Mouse (Mus musculus) natural killer cell, adult 2 months (primary cell): ENCODE results near the gene Kat6b.

Source experiments
- DNase-seq, 2 experiments: peaks; one replicate each; pipeline ENCODE4 v3.0.0; 2022; ENCODE audit warnings: low spot score in 2 of 2

Gene Kat6b

DNA sequence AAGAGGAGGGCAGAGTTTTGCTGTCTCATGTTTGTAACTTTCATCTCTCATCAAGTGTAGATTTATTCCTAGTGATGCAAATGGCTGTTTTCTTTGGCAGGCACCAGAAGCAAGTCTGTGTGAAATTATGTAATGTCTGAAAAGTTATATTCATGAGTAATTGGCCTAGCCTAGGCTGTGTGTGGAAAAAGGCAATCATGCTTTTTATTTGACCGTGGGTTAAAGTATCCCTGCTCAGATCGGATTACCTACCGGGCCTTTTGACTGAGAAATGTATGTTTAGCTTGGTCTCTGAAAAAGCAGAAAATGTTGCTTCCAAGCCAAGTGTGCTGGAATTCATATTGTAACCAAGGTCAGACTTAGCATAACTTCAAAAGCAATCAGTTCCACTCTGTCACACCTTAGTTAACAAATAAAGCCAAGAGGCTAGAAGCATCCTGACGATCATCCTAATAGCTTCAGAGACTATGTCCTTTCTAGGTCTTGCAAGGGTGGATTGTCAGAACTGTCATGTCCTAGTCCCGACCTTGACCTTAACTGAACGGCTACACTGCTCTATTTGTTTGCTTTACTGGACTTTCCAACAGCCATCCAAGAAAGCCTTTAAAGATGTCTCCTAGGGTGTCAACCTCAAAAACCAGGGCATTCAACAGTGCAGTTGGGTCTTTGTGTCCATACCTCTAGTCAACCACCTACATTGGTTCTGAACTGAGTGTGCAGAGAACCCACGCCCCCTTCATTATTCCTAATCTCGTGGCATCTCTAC, 111.9 kb downstream of the Kat6b start:
- no peak for DNase-seq

DNA sequence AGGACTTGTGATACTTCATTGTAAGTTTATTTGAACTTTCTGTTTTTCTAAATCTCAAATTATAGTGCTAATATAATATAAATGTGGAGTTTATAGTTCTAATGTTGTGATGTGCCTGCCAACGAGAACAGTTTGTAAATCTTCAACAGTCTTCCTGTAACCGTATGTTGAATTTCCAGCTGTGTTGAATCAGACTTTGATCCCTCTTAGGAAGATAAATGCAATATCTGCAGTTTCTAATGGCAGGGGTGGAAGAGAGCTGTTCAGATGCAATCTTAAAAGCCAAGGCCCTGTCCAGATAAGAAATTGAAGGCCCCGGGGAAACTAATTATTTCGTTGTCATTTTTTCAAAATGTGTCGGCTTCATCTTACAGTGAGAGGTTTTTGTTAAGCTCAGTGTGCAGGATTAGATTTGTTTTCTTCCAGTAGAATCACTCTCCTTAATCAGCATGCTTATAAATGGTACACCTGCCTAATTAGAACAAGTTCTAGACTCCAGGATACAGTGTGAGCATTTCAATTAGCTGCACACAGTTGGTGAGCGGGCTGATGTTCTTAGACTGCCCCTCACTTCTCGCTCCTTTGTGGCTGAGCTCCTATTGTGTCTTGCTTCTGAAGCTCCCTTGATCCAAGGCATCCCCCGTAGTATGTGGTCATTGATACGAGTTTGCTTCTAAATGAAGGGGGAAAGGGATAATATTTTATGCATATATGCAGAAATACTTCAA, 118.4 kb downstream of the Kat6b start:
- no peak for DNase-seq

DNA sequence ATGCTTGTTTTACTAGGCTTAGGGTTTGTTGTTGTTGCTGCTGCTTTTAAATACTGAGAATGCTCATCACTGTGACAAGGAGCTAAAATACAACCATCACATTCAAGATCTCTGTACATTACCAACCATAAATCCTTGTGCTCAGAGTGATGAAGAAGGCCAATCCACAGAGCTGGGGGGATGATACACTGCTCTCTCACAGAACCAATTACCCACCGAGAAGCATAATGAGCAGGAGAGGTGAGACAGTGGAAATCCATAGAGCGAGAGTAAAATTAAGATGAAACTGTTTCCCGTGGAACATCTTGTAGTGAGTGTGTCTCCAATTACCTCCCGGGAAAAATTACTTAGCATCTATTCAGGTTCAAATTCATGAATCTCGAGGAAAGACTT, 118.9 kb downstream of the Kat6b start:
- no peak for DNase-seq

DNA sequence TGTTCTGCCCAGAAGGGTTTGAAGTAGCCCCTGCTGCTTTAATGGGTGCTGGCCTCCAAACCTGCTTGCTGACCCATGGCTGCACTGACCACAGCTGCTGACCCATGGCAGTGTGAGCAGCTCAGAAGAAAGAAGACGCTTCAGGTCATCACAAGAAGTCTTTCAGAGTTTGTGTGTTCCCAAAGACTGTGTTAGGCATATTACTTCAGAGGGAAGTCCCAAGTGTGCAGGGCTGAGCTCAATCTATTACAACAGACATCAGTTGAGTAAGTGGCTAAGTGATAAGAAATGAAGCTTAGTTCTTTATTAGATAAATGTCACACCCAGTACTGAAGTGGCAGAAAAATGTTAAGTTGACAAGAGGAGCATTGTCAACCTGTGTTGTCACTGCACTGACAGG, 119.4 kb downstream of the Kat6b start:
- no peak for DNase-seq

DNA sequence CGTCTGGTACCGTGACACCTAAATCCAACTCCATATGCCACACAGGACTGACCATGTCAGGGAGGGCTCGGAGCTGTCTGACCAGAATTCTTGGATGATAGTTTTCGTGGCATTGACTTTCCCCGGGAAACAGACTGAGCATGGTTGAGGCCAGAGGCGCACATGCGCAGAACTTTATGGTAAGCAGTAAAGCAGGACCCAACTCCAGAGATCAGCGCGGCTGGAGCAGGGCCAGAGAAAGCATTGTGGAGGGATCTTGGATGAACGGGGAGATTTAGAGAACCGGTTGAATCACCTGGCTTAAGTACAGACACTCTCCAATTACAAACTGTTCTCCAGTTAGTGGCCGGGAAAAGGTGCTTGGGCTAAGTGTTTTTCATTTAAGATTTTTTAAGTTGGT, 120.9 kb downstream of the Kat6b start:
- no peak for DNase-seq

DNA sequence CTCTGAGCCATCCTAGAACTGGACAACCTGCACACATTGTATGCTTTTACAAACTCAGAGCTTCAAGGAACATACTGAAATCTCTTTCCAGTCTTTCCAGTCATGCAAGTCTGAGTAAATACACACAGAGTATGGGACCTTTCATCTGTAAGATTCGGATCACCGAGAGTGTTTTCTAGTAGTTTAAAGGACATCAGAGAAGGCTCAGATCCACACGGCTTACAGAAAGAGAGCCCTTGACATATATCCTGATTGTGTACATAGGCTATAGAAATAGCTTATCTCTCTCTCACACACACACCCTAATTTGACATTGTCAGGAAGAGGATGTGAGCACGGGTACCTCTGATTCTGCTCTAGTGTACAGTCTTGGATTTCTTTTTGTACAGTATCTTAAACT, 121.7 kb downstream of the Kat6b start:
- DNase-seq: no peak

DNA sequence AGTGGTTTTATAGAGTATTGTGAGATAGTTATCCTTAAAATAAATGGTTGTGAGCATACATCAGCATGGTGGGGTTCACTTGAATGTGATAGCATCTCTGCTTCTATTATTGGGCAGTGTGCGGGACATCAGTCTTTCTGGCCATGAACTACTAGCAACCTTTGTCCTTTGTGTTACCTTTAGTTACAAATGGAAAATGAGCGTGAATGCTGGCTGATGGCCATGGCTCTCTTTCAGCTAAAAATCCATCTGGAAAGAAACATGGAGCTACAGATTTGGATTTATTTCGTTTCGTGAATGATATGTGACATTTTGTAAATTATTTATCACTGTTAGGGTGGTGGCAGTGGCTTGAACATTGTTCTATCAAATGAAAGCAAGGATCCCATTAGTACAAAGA, 126.5 kb downstream of the Kat6b start:
- no peak for DNase-seq

DNA sequence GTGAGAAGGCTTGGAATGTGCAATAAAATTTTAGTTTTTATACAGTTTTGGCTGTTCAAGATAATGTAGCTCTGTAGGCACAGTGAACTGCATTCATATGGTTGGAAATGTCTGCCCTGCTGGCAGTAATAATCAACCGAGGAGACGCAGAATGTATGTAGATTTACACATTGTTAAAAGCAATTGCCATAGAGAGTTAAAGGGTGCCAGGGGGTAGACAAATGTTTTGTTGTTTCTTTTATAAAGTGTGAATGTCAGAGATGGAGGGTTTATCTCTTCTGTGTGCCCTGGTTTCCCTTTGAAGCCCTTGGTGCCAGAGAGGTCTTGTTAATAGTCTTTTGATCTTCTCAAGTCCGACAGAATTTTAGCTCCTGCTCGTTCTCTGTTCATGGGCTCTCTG, 127.7 kb downstream of the Kat6b start:
- no peak for DNase-seq

DNA sequence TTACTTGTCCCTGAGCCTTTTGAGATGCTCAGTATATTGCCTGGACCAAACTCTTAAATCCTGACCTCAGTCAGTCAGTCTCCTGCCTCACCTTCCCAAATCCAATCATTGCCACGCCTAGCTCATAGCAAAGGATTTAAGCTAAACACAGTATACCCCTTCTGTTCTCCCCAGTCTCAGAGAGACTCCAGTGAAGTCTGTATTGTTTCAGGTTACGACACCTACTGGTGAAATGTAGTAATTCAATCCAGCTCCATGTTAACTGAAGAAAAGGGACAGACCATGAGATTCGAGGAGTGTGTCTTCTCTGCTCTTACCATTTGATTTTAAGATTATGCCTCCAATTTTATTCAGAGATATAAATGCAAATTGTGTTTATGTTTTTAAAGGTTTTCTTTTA, 129.0 kb downstream of the Kat6b start:
- DNase-seq: peak in 1 of 2 experiments; percentile 5

DNA sequence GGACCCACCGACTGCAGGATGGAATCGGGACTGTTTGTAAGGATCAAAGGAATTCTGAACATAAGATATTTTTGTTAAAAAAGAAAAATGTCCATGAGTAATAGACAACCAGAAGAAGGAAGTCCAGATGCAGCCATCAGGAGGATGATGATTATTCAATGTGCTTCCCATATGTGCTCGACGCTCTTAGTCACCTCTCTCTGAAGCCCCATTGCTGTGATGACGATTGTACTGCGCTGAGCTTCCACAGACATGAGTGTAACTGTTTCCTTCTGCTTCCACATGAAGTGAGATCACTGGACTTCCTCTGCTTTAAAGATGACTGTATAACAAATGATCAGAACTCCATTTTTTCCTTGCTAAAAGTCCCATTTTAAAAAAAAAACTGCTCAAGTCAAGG, 131.8 kb downstream of the Kat6b start:
- DNase-seq: no peak

DNA sequence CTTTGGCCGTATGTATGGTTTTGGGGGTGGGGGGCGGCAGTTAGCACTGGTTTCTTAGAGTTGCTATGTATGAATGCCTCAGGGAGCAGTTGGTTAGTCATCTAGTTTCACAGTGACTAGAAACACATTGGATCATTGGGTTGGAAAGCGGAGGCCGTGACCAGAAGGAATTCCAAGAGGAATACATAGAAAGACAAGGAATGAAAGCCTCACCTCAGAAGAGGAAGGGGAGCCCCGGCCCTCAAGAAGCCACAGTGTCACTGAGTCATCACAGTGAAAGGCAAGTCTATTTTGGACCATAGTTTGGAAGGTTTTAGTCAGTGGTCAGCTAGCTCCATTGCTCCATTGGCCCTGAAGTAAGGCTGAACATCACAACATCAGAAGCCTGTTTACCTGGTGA, 132.9 kb downstream of the Kat6b start:
- DNase-seq: no peak

DNA sequence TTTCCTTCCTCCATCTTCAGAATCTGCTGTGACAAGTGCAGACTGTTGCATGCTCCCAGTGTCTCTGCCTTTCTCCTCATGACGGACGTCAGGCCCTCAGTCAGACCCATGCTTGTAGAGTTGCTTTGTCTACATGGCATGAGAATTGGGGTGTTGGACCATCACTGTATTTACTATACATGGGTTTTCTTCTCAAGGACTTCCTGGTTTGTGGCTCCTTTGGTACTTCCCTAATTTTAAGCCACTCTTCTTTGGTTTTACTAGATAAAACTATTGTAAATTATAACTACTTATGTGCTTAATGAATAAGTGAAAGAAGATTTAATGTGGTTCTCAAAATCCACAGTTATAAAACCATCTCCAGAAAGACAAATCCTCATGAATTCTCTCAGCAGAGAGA, 134.6 kb downstream of the Kat6b start:
- no peak for DNase-seq

DNA sequence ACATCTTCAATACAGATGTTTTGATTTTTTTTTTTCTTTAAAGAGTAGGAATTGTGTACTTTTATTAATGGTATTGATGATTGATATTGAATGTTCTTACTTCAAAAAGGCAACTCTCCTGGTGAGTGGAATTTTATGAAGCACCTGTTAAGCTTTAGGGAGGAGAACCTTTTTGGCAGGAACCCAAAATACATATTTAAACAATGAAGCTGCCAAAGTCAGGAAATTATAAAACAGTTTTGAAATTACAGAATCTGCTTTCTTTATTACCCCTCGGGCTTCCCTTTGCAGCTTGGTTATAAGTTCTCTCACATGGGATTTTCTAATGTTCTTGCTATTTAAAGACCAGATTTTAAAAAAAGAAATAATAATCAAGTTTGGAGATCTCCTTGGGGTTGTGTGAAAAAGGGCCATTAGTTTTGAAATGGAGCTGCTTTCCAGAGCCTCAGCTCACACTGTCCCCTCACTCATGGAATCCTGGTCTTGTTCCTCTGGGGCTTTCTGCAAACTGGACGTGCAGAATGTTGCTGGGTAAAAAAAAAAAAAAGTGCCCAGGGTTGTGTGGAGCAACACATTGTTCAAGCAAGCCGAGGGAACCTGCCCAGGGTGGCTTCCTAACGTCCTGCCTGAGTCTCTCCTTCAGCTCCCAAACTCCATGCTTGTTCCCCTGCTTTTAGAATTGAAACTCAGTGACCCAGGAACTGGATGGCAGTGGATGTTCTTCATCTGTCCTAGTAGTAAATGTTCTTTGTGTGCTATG, 136.2 kb downstream of the Kat6b start:
- DNase-seq: no peak

DNA sequence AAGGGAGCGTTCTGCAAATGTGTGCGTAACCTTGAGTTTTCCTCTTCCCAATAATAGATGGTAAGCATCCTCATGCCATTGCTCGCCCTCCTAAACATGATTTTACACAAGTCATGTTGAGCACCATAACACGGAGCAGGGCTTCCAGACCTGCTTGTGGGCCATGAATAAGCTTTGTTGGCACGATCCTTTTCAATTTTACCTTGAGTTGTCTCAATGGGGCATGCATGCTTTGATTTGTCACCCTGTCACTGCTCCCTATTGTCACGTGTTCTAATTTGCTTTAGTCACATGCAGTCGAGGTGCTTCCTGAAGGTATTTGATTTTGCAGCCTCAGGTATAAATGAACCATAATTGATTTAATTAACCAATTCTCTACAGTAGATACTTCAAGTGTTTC, 138.7 kb downstream of the Kat6b start:
- no peak for DNase-seq

DNA sequence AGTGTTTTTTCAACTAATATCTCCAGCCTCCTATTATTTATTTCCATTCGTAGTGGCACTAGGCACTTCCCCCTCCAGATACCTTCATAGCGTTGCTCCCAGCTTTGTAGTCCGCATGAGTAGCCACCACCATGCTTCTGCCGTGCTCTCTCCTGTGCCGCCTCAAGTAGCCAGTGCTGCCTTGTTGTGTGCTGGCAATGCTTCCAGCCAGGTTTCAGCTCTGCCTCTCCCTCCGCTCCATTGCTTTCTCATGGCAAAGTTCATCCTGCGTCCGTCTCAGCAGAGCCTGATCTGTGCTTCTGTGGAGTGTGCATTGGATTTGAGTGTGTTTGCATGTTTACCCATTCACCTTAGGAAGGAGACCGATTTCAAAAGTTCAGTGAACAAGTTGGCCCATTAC, 144.7 kb downstream of the Kat6b start:
- no peak for DNase-seq

DNA sequence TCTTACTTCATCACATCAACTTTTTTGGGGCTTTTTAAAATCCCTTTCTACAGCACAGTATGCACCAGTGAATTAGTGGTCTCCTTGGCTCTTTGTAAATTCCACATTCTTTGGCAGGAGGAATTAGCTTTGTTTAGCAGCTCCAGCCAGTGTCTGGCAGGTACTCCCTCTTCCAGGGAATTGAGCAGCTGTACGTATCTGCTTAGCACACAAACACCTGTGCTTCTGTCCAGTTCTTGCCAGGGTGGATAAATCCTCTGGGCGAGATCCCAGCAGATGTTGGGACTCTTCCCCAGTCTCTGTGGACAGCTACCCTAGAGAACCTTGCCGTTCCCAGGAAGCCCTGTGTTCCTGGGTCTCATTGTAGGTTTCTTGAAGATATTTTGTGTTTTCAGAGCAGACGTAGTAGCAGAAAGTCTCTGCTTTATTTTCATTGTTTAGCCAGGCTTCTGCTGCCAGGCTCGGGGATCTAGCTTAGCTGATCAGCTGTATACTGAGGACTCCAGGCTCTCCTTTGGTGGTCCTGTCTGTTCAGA, 150.5 kb downstream of the Kat6b start:
- DNase-seq: no peak

DNA sequence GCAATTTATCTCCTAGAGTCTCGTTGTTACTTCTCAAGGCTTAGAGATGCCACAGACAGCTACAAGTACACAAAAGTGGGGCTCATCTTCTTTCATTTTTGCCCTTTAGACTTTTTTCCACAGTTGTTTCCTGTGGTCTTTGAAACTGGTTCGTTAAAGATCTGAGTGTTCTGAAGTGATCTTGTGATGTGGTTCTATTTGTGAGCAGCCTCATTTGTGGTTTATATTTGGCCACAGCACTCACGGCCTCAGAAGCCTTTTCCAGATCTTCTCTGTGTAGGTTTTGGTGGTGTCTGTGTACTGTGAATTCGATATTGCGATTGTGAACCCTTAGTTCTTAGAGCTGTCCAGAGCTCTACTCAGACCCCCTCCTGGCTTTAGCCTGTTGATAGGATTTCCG, 155.3 kb downstream of the Kat6b start:
- peak; percentile 6 to 20 for DNase-seq

DNA sequence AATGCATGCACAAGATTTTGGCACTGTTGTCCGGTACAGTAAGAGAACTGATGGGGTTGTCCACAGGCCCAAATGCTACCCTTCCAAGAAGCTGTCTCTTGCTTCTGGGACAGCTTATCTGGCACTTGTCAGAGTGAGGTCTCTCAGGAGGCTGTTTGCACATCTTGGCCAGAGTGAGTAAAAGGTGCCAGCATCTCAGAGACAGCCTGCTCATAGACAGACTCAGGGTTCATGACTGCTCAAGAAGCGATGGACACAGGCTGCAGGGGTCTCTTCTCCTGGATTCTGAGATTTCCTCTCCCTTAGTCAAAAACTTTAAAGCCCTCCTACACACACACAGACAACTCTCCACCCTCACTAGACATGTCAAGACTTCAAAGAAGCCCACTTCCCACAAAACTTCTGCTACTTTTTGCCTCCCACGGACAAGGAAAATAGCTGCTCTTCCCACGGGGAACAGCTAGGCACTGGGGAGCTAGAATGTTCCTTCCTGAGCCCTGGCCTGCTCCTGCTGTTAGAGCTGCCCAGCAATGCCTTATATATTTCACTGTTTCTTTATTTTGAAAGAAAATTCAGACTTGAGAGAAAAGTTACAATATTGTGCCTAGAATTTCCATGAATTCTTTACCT, 159.7 kb downstream of the Kat6b start:
- no peak for DNase-seq

DNA sequence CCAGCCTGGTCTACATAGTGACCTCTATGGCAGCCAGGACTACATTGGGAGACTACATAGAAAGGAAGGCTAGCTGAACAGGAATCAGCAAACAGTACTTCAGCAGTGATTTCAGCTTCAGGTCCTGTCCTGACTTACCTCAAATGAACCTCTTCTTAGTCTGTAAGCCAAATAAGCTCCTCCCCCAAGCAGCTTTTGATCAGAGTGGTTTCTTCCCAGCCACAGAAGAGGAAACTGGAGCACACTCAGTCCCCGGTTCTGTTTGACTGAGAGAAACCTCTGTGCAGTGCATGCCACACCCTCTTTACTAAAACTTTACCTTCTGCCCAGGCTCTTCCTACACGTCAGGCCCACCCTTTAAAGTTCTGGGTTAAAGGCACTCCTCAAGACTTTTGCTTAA, 172.6 kb downstream of the Kat6b start:
- DNase-seq: peak; percentile 7 to 18

DNA sequence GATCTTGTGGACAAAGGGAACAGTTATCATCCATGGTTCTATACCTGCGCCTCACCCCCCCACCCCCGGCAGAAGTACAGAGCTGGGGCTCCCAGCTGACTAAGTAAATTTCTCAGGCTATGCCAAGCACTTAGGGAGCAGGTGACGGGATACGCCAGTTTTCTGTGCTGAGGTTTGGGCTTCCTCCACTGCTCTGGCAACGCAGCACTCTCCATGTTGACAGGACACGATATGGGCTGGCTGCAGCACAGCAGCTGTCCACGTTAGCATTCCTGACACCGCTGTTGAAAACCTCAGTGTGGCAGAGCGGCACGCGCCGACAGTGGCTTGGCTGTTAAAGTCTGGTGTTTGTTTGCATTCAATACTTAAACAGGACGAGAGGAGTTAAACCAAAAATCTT, 177.9 kb downstream of the Kat6b start:
- DNase-seq: no peak

DNA sequence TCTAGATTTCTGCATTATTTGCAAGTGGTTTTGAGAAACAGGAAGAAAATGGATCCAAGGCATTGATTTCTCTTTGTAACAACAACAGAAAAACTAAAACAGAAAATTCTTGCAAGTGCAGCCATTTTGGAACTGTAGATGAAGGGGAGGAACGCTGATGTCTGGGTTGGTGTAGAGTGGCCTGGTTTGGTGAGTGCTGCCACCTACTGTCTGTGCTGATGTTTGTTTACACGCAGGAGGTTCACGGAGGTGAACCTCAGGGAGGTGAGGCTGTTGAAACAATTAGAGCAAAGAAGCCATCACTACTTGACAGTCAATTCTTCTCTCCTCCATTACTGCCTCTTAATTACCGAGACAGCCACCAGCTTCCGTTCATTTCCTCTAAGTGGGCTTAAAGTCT, 178.4 kb downstream of the Kat6b start:
- DNase-seq: peak; percentile 23 to 53
